Mouse (Mus musculus) liver, postnatal 0 days (tissue): ENCODE data around the gene Cic.

Experiments used
- CTCF ChIP-seq: sonication (generic); IDR thresholded peaks from 2 replicates; pipeline ENCODE4 v1.5.1; 2016; ENCODE audit warnings: antibody characterized with exemption, low read depth
- EP300 ChIP-seq: IDR thresholded peaks from 2 replicates; pipeline ENCODE4 v1.6.1; 2016; ENCODE audit warnings: antibody characterized with exemption, low read depth, mild to moderate bottlenecking

DNA sequence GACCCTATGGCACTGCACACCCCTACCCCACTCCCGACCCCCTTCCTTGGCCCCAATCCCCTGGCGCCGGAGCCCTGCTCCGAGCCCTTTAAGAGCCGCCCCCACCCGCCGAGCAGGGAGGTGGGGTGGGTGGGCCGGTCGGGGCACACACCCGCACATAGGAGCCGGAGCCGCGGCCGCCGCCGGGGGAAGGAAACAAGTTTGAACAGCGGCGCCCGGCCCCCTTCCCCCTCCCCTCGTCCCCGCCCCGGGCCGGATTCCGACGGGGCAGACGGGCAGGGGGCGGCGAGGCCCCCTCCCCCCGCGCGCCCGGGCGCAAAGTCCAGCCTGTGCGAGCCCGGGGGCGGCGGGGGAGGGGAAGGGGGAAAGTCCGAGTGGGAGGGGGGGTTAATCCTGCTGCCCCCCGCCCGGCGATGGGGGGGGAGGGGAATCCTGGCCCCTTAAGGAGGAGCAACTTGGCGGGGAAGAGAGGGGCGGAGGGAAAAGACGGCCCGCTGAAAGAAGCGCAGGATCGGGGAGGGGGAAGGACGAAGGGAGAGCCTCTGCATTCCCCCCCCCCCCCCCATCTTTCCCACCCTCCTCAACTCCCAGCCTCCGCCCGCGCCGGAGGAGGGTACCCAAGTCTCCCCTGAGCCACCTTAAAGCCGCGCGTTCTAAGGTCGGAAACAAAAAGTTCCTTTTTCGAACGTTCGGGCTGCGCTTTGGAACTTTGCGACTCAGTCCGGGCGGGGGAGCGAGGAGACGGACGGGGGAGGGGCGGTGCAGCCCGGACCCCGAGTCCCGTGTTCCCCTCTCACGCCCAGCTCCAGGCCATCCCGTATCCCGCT is 18.0 kb upstream of the Cic start:
- TF ChIP-seq EP300, result no peak
- TF ChIP-seq CTCF, result no peak
